Mouse (Mus musculus) layer of hippocampus, postnatal 14 days (tissue): ENCODE measurements around the gene Dock6. TPM values are rescaled to one million over a fixed set of nuclear protein-coding genes. Genes with fewer than 3 reads are reported as not detected.
A peak's percentile ranks its signal among the peaks of the same experiment; 100 is the strongest.

Source experiments
- DNase-seq, 2 experiments: peaks; one replicate each; pipeline ENCODE4 v3.0.0; 2021 to 2022; ENCODE audit warnings: low spot score in 2 of 2, mixed read lengths in 1 of 2
- total RNA-seq, 2 experiments: library from RNA; stranded (reverse); gene quantifications; 2 replicates each; pipeline ENCODE4 v1.2.3; 2021

Gene Dock6
- total RNA-seq, 2 experiments from 2014 or later, result 24.5 to 24.7 TPM

- no peak for DNase-seq
Observed at GRCm38 (mm10) chr9:21847425-21847824, 5.0 kb downstream of the Dock6 start.

GRCm38 (mm10) chr9:21846755-21847341 is 5.6 kb downstream of the Dock6 start:
- DNase-seq, result no peak

- DNase-seq, result no peak
Observed at GRCm38 (mm10) chr9:21845381-21846080, 6.9 kb downstream of the Dock6 start.

GRCm38 (mm10) chr9:21843086-21843485 is 9.3 kb downstream of the Dock6 start:
- DNase-seq, result no peak

- no peak for DNase-seq
Observed at GRCm38 (mm10) chr9:21842391-21842790, 10.0 kb downstream of the Dock6 start.

GRCm38 (mm10) chr9:21841340-21841739 is 11.1 kb downstream of the Dock6 start:
- no peak for DNase-seq

- DNase-seq, result peak in 1 of 2 experiments; percentile 31
Observed at GRCm38 (mm10) chr9:21840115-21840787, 12.2 kb downstream of the Dock6 start.

GRCm38 (mm10) chr9:21837690-21838089 is 14.7 kb downstream of the Dock6 start:
- DNase-seq, result no peak

GRCm38 (mm10) chr9:21835258-21835912 is 17.1 kb downstream of the Dock6 start, which contains the start of gene Angptl8:
Gene Angptl8, plus strand, starts transcription at chr9:21835510.
- no peak for DNase-seq

- no peak for DNase-seq
Observed at GRCm38 (mm10) chr9:21831558-21832240, 20.7 kb downstream of the Dock6 start.

- DNase-seq, result no peak
Observed at GRCm38 (mm10) chr9:21830936-21831335, 21.5 kb downstream of the Dock6 start.

GRCm38 (mm10) chr9:21830461-21830850 is 22.0 kb downstream of the Dock6 start:
- no peak for DNase-seq

- no peak for DNase-seq
Observed at GRCm38 (mm10) chr9:21829834-21830460, 22.5 kb downstream of the Dock6 start.

GRCm38 (mm10) chr9:21824366-21824765 is 28.1 kb downstream of the Dock6 start:
- no peak for DNase-seq

- no peak for DNase-seq
Observed at GRCm38 (mm10) chr9:21823957-21824356, 28.5 kb downstream of the Dock6 start.

GRCm38 (mm10) chr9:21822686-21823085 is 29.7 kb downstream of the Dock6 start:
- no peak for DNase-seq

- no peak for DNase-seq
Observed at GRCm38 (mm10) chr9:21820183-21820582, 32.3 kb downstream of the Dock6 start.

- DNase-seq, result peak; percentile 31 to 41
Observed at GRCm38 (mm10) chr9:21819181-21819729, 33.2 kb downstream of the Dock6 start.

GRCm38 (mm10) chr9:21818561-21818960 is 33.9 kb downstream of the Dock6 start:
- no peak for DNase-seq

- no peak for DNase-seq
Observed at GRCm38 (mm10) chr9:21818125-21818524, 34.3 kb downstream of the Dock6 start.
